Mouse (Mus musculus): Measurements from ENCODE around the gene 2010111I01Rik. TPM values are rescaled to one million over a fixed set of nuclear protein-coding genes. Genes with fewer than 3 reads are reported as not detected.
A peak's percentile ranks its signal among the peaks of the same experiment; 100 is the strongest.

Gene 2010111I01Rik
- polyA plus RNA-seq, 1 experiment from 2014 or later, result 80.8 TPM

- Histone ChIP-seq H3K4me3 (ENCODE audit: low read depth, low read length) (peak overlapping the region; percentile 47; the same call in 1 of the 2 replicates), H3K27ac (ENCODE audit: low read depth, low read length) (no peak overlapping the region), H3K4me2 (ENCODE audit: low read depth) (peak overlapping the region; percentile 57), H3K36me3 (ENCODE audit: control insufficient read depth, insufficient read depth, low read length) (no peaks in the 10 kb centered on the region; the same call in 1 of the 2 replicates), H3K9me3 (ENCODE audit: control insufficient read depth, low read length) (no peaks in the 10 kb centered on the region), H3K9ac (ENCODE audit: low read length) (no peak overlapping the region), H3K27me3 (ENCODE audit: control insufficient read depth, insufficient read depth, low read length) (no peaks in the 10 kb centered on the region), H3K4me1 (ENCODE audit: control insufficient read depth, insufficient read depth, low read length) (peaks cover 19% of the 10 kb centered on the region)
- 92% methylated on average over 3 of the region's 3 CpGs for WGBS
- DNase-seq (ENCODE audit: low spot score) (no peak), ATAC-seq (ENCODE audit: insufficient read depth, low FRiP score, low TSS enrichment) (no peak)
Observed at GRCm38 (mm10) chr13:63241665-63242064, 277.0 kb downstream of the 2010111I01Rik start.

DNA sequence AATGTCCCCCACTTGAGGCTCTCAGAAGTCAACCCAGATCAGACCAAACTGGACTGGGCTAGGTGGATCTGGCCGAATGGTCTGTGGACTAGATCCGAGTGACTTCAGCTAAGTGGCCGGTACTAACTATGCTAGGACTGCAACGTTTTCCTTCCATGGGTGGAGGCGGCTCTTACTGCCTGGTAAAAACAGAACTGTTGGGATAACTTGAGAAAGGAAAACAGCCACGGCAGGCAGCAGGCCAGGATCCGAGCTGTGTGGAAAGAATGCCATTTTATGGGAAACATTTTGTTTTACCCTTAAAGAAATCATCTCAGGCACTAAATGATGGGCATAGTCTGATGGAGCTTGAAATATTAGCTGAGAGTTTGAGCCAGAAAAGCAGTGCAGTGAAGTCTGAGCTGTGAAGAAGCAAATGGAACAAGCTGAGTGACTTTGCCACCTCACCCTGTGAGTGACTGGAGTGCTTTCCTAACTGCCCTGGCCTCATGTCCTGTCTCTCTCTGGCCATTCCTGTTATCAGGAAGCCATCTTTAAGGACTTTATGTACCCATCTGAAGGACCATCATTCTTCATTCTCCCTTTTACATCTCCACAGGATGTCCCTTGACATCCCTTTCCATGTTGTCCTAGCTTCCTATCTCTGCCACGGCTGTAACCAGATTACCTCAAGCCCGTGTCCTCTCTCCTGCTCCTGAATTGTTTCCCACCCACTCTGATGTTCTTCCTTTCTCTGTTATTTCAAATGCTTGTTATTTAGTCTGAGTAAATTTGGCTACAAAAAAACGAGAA lies 277.9 kb downstream of the 2010111I01Rik start:
- Histone ChIP-seq H3K9me3 (ENCODE audit: control insufficient read depth, low read length) (no peaks in the 10 kb centered on the region), H3K4me3 (ENCODE audit: low read depth, low read length) (no peak overlapping the region), H3K36me3 (ENCODE audit: control insufficient read depth, insufficient read depth, low read length) (no peaks in the 10 kb centered on the region; the same call in 1 of the 2 replicates), H3K27me3 (ENCODE audit: control insufficient read depth, insufficient read depth, low read length) (no peaks in the 10 kb centered on the region), H3K4me1 (ENCODE audit: control insufficient read depth, insufficient read depth, low read length) (peaks cover 19% of the 10 kb centered on the region), H3K27ac (ENCODE audit: low read depth, low read length) (no peak overlapping the region), H3K4me2 (ENCODE audit: low read depth) (peak overlapping the region; percentile 57), H3K9ac (ENCODE audit: low read length) (no peak overlapping the region)
- ATAC-seq (ENCODE audit: insufficient read depth, low FRiP score, low TSS enrichment) (no peak), DNase-seq (ENCODE audit: low spot score) (no peak)
- WGBS, result 61% methylated on average over 10 of the region's 10 CpGs

DNA sequence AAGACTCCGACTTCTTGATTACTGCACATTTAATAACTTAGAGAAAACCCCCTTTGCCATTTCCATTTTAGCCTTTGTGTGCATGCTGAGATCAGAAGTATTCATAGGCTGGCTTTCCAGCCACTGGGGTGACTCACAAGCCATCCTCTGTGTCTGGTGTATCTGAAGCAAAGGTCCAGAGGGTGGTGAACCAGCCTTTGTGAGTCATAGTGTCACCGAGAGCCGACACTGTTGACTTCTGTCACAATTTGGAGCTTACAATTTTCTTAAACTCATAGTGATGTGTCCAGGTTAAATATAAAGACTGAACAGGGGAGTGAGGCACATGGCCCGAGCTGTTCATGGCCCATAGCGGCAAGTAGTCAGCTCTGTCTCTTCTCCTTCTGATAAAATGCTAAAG lies 278.9 kb downstream of the 2010111I01Rik start:
- no peaks in the 10 kb centered on the region for H3K9me3 ChIP-seq (ENCODE audit: control insufficient read depth, low read length)
- H3K4me1 ChIP-seq (ENCODE audit: control insufficient read depth, insufficient read depth, low read length), result peaks cover 19% of the 10 kb centered on the region
- WGBS, result 79% methylated on average over 5 of the region's 5 CpGs
- H3K4me2 ChIP-seq (ENCODE audit: low read depth), result 0 out of 2 replicates have a peak overlapping the region, but pooled peaks have one; percentile 15
- H3K36me3 ChIP-seq (ENCODE audit: control insufficient read depth, insufficient read depth, low read length), result no peaks in the 10 kb centered on the region; the same call in 1 of the 2 replicates
- DNase-seq (ENCODE audit: low spot score) (no peak), ATAC-seq (ENCODE audit: insufficient read depth, low FRiP score, low TSS enrichment) (no peak)
- no peaks in the 10 kb centered on the region for H3K27me3 ChIP-seq (ENCODE audit: control insufficient read depth, insufficient read depth, low read length)
- no peak overlapping the region for H3K4me3 ChIP-seq (ENCODE audit: low read depth, low read length)
- no peak overlapping the region for H3K27ac ChIP-seq (ENCODE audit: low read depth, low read length)
- no peak overlapping the region for H3K9ac ChIP-seq (ENCODE audit: low read length)

DNA sequence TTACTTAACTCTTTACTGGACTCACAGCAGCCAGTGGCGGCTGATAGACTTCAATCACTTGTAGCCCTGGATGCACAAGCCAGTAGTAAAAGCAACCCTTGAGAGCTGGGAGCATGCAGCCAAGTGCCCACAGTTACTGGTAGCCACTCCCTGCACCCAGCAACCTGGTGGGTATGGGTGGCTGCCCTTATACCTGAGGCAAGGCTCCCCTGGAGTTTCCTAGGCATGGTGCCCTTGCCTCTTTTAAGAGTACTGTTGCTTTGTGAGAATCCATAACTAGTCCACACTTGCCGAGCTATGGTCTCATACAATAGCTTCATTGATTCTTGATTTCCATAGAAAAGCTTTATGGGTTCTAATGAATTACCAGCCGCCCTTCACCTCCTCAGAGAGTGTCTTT lies 279.7 kb downstream of the 2010111I01Rik start:
- H3K4me2 ChIP-seq (ENCODE audit: low read depth), result peak overlapping the region; percentile 10; the same call in 1 of the 2 replicates
- 63% methylated on average over 3 of the region's 3 CpGs for whole genome bisulfite sequencing
- ATAC-seq (ENCODE audit: insufficient read depth, low FRiP score, low TSS enrichment), result no peak

GRCm38 (mm10) chr13:63245218-63245617 lies 280.5 kb downstream of the 2010111I01Rik start:
- H3K4me3 ChIP-seq (ENCODE audit: low read depth, low read length), result no peak overlapping the region
- ATAC-seq (ENCODE audit: insufficient read depth, low FRiP score, low TSS enrichment) (peak; percentile 58), DNase-seq (ENCODE audit: low spot score) (peak; percentile 37)
- no peak overlapping the region for H3K4me2 ChIP-seq (ENCODE audit: low read depth)
- no peaks in the 10 kb centered on the region for H3K9me3 ChIP-seq (ENCODE audit: control insufficient read depth, low read length)
- no peak overlapping the region for H3K9ac ChIP-seq (ENCODE audit: low read length)
- H3K27ac ChIP-seq (ENCODE audit: low read depth, low read length), result no peak overlapping the region
- WGBS, result 37% methylated on average over 9 of the region's 9 CpGs
- no peaks in the 10 kb centered on the region for H3K27me3 ChIP-seq (ENCODE audit: control insufficient read depth, insufficient read depth, low read length)
- no peaks in the 10 kb centered on the region; the same call in 1 of the 2 replicates for H3K36me3 ChIP-seq (ENCODE audit: control insufficient read depth, insufficient read depth, low read length)
- peaks cover 19% of the 10 kb centered on the region for H3K4me1 ChIP-seq (ENCODE audit: control insufficient read depth, insufficient read depth, low read length)

More for the DNA sequence above, 279.7 kb downstream of the 2010111I01Rik start:
- no peak overlapping the region for H3K27ac ChIP-seq (ENCODE audit: low read depth, low read length)
- H3K27me3 ChIP-seq (ENCODE audit: control insufficient read depth, insufficient read depth, low read length), result no peaks in the 10 kb centered on the region
- peaks cover 19% of the 10 kb centered on the region for H3K4me1 ChIP-seq (ENCODE audit: control insufficient read depth, insufficient read depth, low read length)
- no peaks in the 10 kb centered on the region for H3K9me3 ChIP-seq (ENCODE audit: control insufficient read depth, low read length)
- DNase-seq (ENCODE audit: low spot score), result no peak
- H3K9ac ChIP-seq (ENCODE audit: low read length), result 0 out of 2 replicates have a peak overlapping the region, but pooled peaks have one; percentile 9
- H3K36me3 ChIP-seq (ENCODE audit: control insufficient read depth, insufficient read depth, low read length), result no peaks in the 10 kb centered on the region; the same call in 1 of the 2 replicates
- H3K4me3 ChIP-seq (ENCODE audit: low read depth, low read length), result no peak overlapping the region

DNA sequence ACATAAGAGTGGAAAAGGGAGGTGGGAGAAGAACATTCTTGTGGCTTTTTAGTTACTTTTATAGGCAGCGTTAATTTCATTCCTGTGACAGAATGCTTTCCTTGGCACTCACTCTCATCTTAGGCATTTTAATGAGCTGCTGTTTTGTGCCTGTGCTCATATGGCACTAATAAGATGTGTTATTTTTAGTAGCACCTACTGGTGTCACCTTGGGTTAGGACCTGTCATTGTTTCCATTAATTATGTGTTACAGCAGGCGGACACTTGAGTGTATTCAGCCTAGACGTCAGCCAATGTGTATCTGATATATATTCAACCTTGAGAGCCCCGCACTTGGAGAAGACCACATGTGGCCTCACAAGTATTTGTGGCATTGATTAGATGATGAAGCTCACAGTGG lies 281.1 kb downstream of the 2010111I01Rik start:
- ATAC-seq (ENCODE audit: insufficient read depth, low FRiP score, low TSS enrichment) (no peak), DNase-seq (ENCODE audit: low spot score) (no peak)
- 57% methylated on average over 4 of the region's 4 CpGs for WGBS
- Histone ChIP-seq H3K4me3 (ENCODE audit: low read depth, low read length) (no peak overlapping the region), H3K27ac (ENCODE audit: low read depth, low read length) (no peak overlapping the region), H3K4me2 (ENCODE audit: low read depth) (no peak overlapping the region), H3K36me3 (ENCODE audit: control insufficient read depth, insufficient read depth, low read length) (no peaks in the 10 kb centered on the region; the same call in 1 of the 2 replicates), H3K9ac (ENCODE audit: low read length) (no peak overlapping the region), H3K4me1 (ENCODE audit: control insufficient read depth, insufficient read depth, low read length) (peaks cover 15% of the 10 kb centered on the region), H3K27me3 (ENCODE audit: control insufficient read depth, insufficient read depth, low read length) (no peaks in the 10 kb centered on the region), H3K9me3 (ENCODE audit: control insufficient read depth, low read length) (no peaks in the 10 kb centered on the region)

DNA sequence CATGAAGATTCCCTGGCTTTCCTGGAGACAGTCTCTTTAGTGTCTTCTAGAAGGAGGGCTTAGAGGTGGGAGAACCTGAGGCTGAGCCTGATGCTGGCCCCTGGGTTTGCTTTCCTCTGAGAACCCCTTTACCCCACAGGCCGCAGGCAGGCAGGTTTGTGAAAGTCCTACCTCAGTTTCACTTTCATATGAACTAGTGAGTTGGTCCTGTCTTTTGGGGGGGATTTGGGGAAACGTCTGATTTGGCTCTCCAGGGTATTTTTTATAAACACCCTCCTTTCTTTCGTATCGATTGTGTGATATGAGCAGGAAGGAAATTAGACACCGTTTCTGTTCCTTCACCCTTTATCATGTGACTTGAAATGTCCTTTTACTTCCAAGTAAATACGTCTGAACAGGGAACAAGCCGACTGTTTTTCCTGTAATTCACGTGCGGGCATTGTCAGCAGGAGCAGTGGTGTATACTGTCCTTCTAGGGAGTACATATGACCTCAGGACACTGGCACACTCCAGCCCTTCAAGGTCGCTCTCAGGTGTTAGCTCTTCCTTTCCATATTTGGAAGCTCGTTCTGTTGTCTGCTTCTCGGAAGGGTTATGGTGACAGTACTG lies 281.7 kb downstream of the 2010111I01Rik start:
- Histone ChIP-seq H3K36me3 (ENCODE audit: control insufficient read depth, insufficient read depth, low read length) (no peaks in the 10 kb centered on the region; the same call in 1 of the 2 replicates), H3K4me3 (ENCODE audit: low read depth, low read length) (no peak overlapping the region), H3K9me3 (ENCODE audit: control insufficient read depth, low read length) (no peaks in the 10 kb centered on the region), H3K4me1 (ENCODE audit: control insufficient read depth, insufficient read depth, low read length) (peaks cover 11% of the 10 kb centered on the region), H3K27ac (ENCODE audit: low read depth, low read length) (no peak overlapping the region), H3K27me3 (ENCODE audit: control insufficient read depth, insufficient read depth, low read length) (no peaks in the 10 kb centered on the region), H3K9ac (ENCODE audit: low read length) (no peak overlapping the region), H3K4me2 (ENCODE audit: low read depth) (no peak overlapping the region)
- ATAC-seq (ENCODE audit: insufficient read depth, low FRiP score, low TSS enrichment) (no peak), DNase-seq (ENCODE audit: low spot score) (no peak)
- 84% methylated on average over 12 of the region's 12 CpGs for WGBS

GRCm38 (mm10) chr13:63247041-63247440 lies 282.3 kb downstream of the 2010111I01Rik start:
- no peak overlapping the region for H3K9ac ChIP-seq (ENCODE audit: low read length)
- H3K27me3 ChIP-seq (ENCODE audit: control insufficient read depth, insufficient read depth, low read length), result no peaks in the 10 kb centered on the region
- H3K4me2 ChIP-seq (ENCODE audit: low read depth), result no peak overlapping the region
- H3K9me3 ChIP-seq (ENCODE audit: control insufficient read depth, low read length), result no peaks in the 10 kb centered on the region
- WGBS, result 49% methylated on average over 7 of the region's 7 CpGs
- ATAC-seq (ENCODE audit: insufficient read depth, low FRiP score, low TSS enrichment), result no peak
- no peak overlapping the region for H3K4me3 ChIP-seq (ENCODE audit: low read depth, low read length)
- no peak for DNase-seq (ENCODE audit: low spot score)
- no peak overlapping the region for H3K27ac ChIP-seq (ENCODE audit: low read depth, low read length)
- H3K36me3 ChIP-seq (ENCODE audit: control insufficient read depth, insufficient read depth, low read length), result no peaks in the 10 kb centered on the region; the same call in 1 of the 2 replicates
- peaks cover 11% of the 10 kb centered on the region for H3K4me1 ChIP-seq (ENCODE audit: control insufficient read depth, insufficient read depth, low read length)

All from neural tube, embryonic 11.5 days (tissue).